Mouse (Mus musculus) liver, postnatal 0 days (tissue): Measurements from ENCODE around the gene Npepps. TPM values are rescaled to one million over a fixed set of nuclear protein-coding genes. Genes with fewer than 3 reads are reported as not detected.
"Not testable (repeated sequence)": the region's sequence is repeated elsewhere in the genome, so short reads cannot be mapped to it uniquely, and the experiment has no call there.

ENCODE experiments used
- ATAC-seq: fragments of 200-750 bp; cut with Nextera tagmentation; 2 replicates; pipeline ENCODE4 v1.8.0; 2017; ENCODE audit warnings: mild to moderate bottlenecking, moderate library complexity
- DNase-seq: peaks from one replicate; pipeline ENCODE4 v3.0.0-alpha.2; 2016
- H3K27ac ChIP-seq: fragments of 300-500 bp; sonication (generic); 2 replicates; pipeline ENCODE4 v1.5.1; 2014; ENCODE audit warnings: antibody characterized with exemption, moderate library complexity, mild to moderate bottlenecking, low read depth
- H3K27me3 ChIP-seq: fragments of 300-500 bp; sonication (generic); 2 replicates; pipeline ENCODE4 v1.6.1; 2014; ENCODE audit warnings: low read length, control low read depth, mixed read lengths; ENCODE audit not compliant: insufficient read depth
- H3K36me3 ChIP-seq: fragments of 300-500 bp; sonication (generic); replicated peaks from 2 replicates; pipeline ENCODE4 v1.6.1; 2014; ENCODE audit warnings: mild to moderate bottlenecking, control low read depth, low read length, moderate library complexity, mixed read lengths; ENCODE audit not compliant: insufficient read depth
- H3K4me1 ChIP-seq: fragments of 300-500 bp; sonication (generic); 2 replicates; pipeline ENCODE4 v1.6.1; 2014; ENCODE audit warnings: antibody characterized with exemption, mild to moderate bottlenecking, control low read depth; ENCODE audit not compliant: insufficient read depth
- H3K4me2 ChIP-seq: fragments of 300-500 bp; sonication (generic); 2 replicates; pipeline ENCODE4 v1.6.1; 2014; ENCODE audit warnings: low read depth, mild to moderate bottlenecking, low read length, moderate library complexity, mixed read lengths
- H3K4me3 ChIP-seq: fragments of 300-500 bp; sonication (generic); 2 replicates; pipeline ENCODE4 v1.5.1; 2014; ENCODE audit warnings: low read depth, low read length
- H3K9ac ChIP-seq: fragments of 300-500 bp; sonication (generic); replicated peaks from 2 replicates; pipeline ENCODE4 v1.6.1; 2014; ENCODE audit warnings: mild to moderate bottlenecking, moderate library complexity
- H3K9me3 ChIP-seq: fragments of 300-500 bp; sonication (generic); 2 replicates; pipeline ENCODE4 v1.6.1; 2016; ENCODE audit warnings: mild to moderate bottlenecking, control low read depth, low read length, mixed read lengths
- CTCF ChIP-seq: sonication (generic); IDR thresholded peaks from 2 replicates; pipeline ENCODE4 v1.5.1; 2016; ENCODE audit warnings: antibody characterized with exemption, low read depth
- EP300 ChIP-seq: IDR thresholded peaks from 2 replicates; pipeline ENCODE4 v1.6.1; 2016; ENCODE audit warnings: antibody characterized with exemption, low read depth, mild to moderate bottlenecking
- WGBS: fragments of 180-500 bp; shearing (Covaris S2); extraction: QIAGEN DNeasy Blood & Tissue Kit; methylation state at CpG from one replicate; pipeline ENCODE4 v1.1.7; 2014; ENCODE audit not compliant: insufficient replicate concordance; 5-methylcytosine and 5-hydroxymethylcytosine counted together
- polyA plus RNA-seq: library from polyadenylated mRNA; unstranded; fragments of >200 nt; fragmentation: Nextera tagmentation; extraction: Ambion mirVana; gene quantifications from 2 replicates; pipeline ENCODE4 v1.2.1, GENCODE M21; 2015

Npepps gene
- polyA plus RNA-seq, 1 experiment from 2014 or later: 16.5 TPM

DNA sequence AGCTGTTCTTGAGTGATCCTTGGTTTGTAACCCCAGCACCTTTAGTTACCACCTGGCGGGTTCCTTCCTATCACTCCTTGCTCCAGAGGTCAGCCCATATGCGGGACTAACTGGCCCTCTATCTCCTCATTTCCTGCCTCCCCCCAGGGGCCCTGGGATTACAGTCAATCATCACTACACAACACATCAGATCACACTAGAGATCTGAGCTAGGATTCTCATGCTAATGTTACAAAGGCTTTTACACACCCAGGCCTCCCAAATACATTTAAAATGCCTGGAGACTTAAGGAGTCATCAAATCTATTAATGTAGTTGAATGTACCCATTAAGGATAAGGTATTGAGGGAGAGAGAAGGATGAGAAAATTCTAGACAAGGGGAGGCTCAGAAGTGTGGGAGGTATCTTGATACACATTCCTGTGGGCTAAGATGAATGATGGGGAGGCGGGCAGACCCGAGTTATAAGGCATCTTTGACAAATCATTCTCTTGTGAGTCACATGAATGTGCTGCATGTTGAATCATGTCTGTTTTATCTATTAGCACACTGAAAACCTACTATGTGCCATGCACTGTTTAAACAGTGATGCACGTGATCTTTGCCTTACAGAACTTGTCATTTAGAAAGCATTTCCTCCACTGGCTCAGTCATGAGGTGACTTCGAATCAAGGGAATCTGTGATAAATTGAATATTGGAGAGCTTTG, 88.4 kb downstream of the Npepps start:
- no peak overlapping the region for H3K4me2 ChIP-seq
- ATAC-seq: no peak
- H3K27me3 ChIP-seq: no peaks in the 10 kb centered on the region
- 74% methylated on average over 6 of the region's 6 CpGs for WGBS
- TF ChIP-seq EP300 (no peak), CTCF (no peak)
- DNase-seq: no peak
- H3K27ac ChIP-seq: no peak overlapping the region
- peaks cover 11% of the 10 kb centered on the region for H3K4me1 ChIP-seq
- no peak overlapping the region for H3K9ac ChIP-seq
- H3K36me3 ChIP-seq: no peaks in the 10 kb centered on the region
- no peaks in the 10 kb centered on the region for H3K9me3 ChIP-seq
- no peak overlapping the region for H3K4me3 ChIP-seq

DNA sequence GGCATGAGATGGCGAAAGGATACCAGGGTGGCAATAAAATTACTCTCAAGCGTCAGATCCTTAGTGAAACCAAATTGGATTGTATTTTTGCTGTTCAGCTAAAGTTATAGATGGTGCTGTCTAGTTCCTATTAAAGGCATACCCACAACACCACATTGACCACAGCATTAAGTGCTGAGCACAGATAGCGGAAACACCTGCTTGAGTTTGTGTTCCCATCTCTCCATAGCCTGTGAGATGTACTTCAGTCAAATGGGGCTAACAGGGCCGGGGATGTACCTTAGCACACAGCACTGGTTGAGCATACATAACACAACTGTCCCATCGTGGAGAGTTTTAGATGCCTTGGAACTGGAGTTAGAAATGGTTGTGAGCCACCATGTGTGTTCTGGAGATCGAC, 89.4 kb downstream of the Npepps start:
- no peak overlapping the region for H3K9ac ChIP-seq
- no peak for ATAC-seq
- no peak overlapping the region for H3K27ac ChIP-seq
- no peak for TF ChIP-seq EP300
- TF ChIP-seq CTCF: no peak
- H3K9me3 ChIP-seq: no peaks in the 10 kb centered on the region
- no peaks in the 10 kb centered on the region for H3K27me3 ChIP-seq
- WGBS: 67% methylated on average over 6 of the region's 6 CpGs
- H3K36me3 ChIP-seq: no peaks in the 10 kb centered on the region
- no peak overlapping the region for H3K4me2 ChIP-seq
- peaks cover 19% of the 10 kb centered on the region for H3K4me1 ChIP-seq
- H3K4me3 ChIP-seq: no peak overlapping the region
- no peak for DNase-seq

DNA sequence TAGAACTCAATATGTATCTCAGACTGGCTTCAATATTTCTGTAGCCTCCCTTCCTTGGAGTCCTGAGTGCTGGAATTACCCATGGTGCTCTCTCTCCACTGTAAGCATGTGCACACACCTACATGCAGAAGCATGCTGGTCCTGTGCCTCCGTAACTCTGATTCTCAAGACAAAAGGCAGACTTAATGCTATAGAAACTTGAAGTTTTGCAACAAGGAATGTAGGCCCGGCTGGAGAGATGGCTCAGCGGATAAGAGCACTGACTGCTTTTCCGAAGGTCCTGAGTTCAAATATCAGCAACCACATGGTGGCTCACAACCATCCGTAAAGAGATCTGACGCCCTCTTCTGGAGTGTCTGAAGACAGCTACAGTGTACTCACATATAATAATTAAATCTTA, 90.8 kb downstream of the Npepps start:
- H3K9me3 ChIP-seq, H3K4me3 ChIP-seq, DNase-seq, H3K36me3 ChIP-seq, ATAC-seq, H3K27ac ChIP-seq, H3K27me3 ChIP-seq: not testable (repeated sequence)
- WGBS: 73% methylated on average over 6 of the region's 6 CpGs
- H3K9ac ChIP-seq: 0 out of 2 replicates have a peak overlapping the region, but pooled peaks have one; percentile 74
- H3K4me2 ChIP-seq: 0 out of 2 replicates have a peak overlapping the region, but pooled peaks have one; percentile 90
- peaks cover 27% of the 10 kb centered on the region for H3K4me1 ChIP-seq

DNA sequence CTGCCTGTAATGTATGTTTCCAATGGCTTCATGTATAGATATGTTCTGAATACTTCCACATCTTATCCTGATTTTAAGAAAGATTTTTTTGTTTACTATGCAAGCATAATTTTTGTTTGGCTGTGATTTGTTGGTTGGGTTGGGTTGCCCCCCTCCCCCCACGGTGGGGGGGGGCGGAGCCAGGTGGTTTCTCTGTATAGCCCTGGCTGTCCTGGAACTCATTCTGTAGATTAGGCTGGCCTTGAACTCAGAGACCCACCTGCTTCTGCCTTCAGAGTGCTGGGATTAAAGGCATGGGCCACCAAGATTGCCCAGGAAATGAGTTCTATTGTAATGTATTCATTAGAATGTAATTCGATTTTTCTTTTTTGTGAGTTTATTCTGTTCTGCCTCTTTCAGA, 91.2 kb downstream of the Npepps start:
- 0 out of 2 replicates have a peak overlapping the region, but pooled peaks have one; percentile 96 for H3K27ac ChIP-seq
- H3K27me3 ChIP-seq: no peaks in the 10 kb centered on the region
- 40% methylated on average over 3 of the region's 3 CpGs for WGBS
- peak overlapping the region; percentile 90 for H3K4me2 ChIP-seq
- DNase-seq: no peak
- H3K4me1 ChIP-seq: peaks cover 31% of the 10 kb centered on the region
- no peak for ATAC-seq
- H3K9me3 ChIP-seq: no peaks in the 10 kb centered on the region
- peaks cover 14% of the 10 kb centered on the region for H3K36me3 ChIP-seq
- peak overlapping the region; percentile 99 for H3K4me3 ChIP-seq
- H3K9ac ChIP-seq: 0 out of 2 replicates have a peak overlapping the region, but pooled peaks have one; percentile 74
- no peak for TF ChIP-seq CTCF
- TF ChIP-seq EP300: no peak

DNA sequence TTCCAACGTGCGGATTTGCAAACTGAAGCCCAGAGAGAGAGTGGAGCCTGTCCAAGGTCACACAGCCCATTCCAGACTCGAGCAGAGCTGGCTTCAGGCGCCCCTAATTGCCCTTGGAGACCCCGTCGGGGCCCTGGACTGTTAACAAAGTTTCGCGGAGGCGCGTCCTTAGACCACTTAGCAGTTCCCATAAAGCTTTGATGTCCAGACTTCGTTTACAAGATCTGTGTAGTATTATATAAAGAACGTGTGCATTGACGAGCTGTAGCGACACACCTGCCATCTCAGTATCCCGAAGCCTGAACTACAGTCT, 91.8 kb downstream of the Npepps start:
- ATAC-seq (no peak), DNase-seq (no peak)
- TF ChIP-seq EP300 (no peak), CTCF (no peak)
- peak overlapping the region; percentile 90 for H3K4me2 ChIP-seq
- under 1% methylated on average over 15 of the region's 15 CpGs for WGBS
- H3K27ac ChIP-seq: peak overlapping the region; percentile 96
- H3K4me1 ChIP-seq: peaks cover 33% of the 10 kb centered on the region
- H3K9ac ChIP-seq: peak overlapping the region; percentile 74
- H3K36me3 ChIP-seq: peaks cover 20% of the 10 kb centered on the region
- H3K9me3 ChIP-seq: no peaks in the 10 kb centered on the region
- peak overlapping the region; percentile 99 for H3K4me3 ChIP-seq
- no peaks in the 10 kb centered on the region for H3K27me3 ChIP-seq

DNA sequence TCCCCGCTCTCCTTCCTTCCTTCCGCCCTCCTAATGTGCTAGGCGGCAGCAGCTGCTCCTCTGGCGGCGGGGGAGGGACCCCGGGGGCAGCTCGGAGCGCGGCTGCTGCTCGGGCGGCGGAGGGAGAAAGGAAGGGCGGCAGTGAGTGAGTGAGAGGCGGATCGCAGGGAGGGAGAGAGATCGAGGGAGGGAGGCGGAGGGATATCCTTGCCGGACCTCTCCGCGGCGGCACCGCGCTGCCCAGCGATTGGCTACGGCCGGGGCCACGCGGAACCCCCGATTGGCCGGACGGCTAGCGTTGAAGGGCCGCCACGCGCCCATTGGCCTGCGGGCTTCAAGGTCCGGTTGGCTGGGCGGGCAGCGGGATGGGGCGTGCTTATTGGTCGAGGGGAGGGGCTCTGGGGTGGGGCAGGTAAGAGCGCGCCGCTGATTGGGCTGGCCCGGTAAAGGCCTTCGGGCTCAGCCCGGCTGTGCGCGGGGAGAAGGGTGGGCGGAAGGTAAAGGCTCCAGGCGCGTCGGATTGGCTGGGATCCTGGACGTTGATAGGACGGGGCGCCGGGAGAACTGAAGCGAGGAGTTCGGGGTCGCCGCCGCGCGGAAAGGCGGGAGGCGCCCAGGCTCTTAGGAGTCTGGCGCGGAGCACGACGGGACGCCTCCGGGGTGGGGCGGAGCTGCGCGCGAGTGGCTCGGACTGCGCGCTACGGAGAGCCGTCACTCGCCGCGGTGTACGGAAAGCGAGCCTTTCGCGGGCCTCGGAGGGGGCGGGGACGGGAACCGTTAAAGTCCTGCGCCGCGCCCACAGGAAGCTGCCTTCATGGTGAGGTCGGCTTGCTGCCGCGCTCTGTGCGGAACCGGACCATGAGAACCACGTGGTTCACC, 92.4 kb downstream of the Npepps start, which contains the start of gene Kpnb1:
TSS of gene Kpnb1 (minus strand) at position 118 of the 879 bp plus-strand sequence.
- Histone ChIP-seq H3K4me3 (peak within 1 kb of the TSS; percentile 99), H3K4me2 (peak within 1 kb of the TSS; percentile 90), H3K27me3 (no peaks in the 10 kb centered on the region), H3K9ac (peak within 1 kb of the TSS; percentile 90), H3K36me3 (peaks cover 26% of the 10 kb centered on the region), H3K4me1 (peaks cover 33% of the 10 kb centered on the region), H3K9me3 (no peaks in the 10 kb centered on the region), H3K27ac (peak within 1 kb of the TSS; percentile 96)
- peak; percentile 92 for ATAC-seq
- peak; percentile 99 for DNase-seq
- under 1% methylated on average over 80 of the region's 101 CpGs for WGBS
- TF ChIP-seq EP300: peak; percentile 68; the same call in 1 of the 2 replicates
- TF ChIP-seq CTCF: 0 out of 2 replicates have a peak, but pooled peaks have one; percentile 5
